Mouse (Mus musculus) olfactory bulb, adult 2 months (tissue): ENCODE data around the gene Desi1.

Experiments
- CTCF ChIP-seq: fragments of 200-500 bp; IDR thresholded peaks from 2 replicates; pipeline ENCODE4 v1.5.1; 2012; ENCODE audit warnings: low read depth, mild to moderate bottlenecking, low read length, moderate library complexity; ENCODE audit not compliant: insufficient read depth
- POLR2A ChIP-seq: fragments of 200-500 bp; IDR thresholded peaks from 2 replicates; pipeline ENCODE4 v1.6.1; 2012; ENCODE audit warnings: mild to moderate bottlenecking, low read depth, low read length, moderate library complexity; ENCODE audit not compliant: insufficient read depth

GRCm38 (mm10) chr15:81954716-81955115 lies 78.9 kb downstream of the Desi1 start:
- TF ChIP-seq CTCF (no peak), POLR2A (no peak)
